Mouse (Mus musculus) left cerebral cortex, adult 18-20 months (tissue): ENCODE measurements around the gene Plekha1. TPM values are rescaled to one million over a fixed set of nuclear protein-coding genes. Genes with fewer than 3 reads are reported as not detected.

Experiments
- DNase-seq, 2 experiments: peaks; one replicate each; pipeline ENCODE4 v3.0.0; 2021 to 2022; ENCODE audit warnings: low spot score in 2 of 2, mixed read lengths in 1 of 2
- microRNA-seq, 2 experiments: library from miRNA; unstranded; fragments of <30 nt; microRNA quantifications; one replicate each; pipeline ENCODE4 v1.2.0; 2021
- total RNA-seq, 2 experiments: library from RNA; stranded (reverse); gene quantifications; 2 replicates each; pipeline ENCODE4 v1.2.3; 2021

Gene Plekha1
- total RNA-seq, 2 experiments from 2014 or later: 85.4 to 92.8 TPM

DNA sequence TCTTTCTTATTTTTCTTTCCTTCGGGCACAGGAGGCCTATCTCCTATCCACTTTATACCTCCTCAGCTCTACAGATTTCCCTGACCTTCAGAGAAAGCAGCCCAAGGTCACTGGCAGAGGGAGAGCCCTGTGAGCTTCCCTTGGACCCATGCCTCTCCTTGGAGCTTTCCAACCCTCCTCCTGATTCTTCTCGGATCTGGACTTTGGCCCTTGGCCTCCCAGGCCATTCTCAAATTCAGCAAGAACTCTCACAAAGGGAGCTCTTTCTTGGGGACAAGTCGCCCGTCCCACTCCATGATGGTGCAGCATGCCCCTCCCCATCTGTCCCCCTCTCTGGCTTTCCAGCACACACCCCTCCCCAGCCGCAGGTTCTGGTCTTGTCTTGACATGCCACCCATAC lies 85.4 kb downstream of the Plekha1 start:
- no peak for DNase-seq

DNA sequence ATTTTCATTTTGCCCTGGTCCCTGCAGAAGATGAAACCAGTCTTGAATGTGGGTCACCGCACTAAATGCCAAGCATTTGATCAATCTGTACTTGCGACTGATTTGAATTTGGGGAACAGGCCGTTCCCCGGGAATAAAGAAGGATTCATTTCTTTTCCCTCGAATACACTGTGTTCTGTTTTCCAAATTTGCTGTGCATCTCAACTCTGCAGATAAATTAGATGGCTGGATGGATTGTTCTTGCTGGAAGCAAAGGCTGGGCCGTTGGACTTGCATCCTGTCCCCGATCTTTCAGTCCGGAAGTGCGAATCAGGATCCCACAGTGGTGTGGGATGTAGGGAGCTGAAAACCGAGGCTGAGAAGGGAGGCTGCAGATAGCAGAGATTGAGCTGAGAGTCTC lies 87.8 kb downstream of the Plekha1 start:
- peak in 1 of 2 experiments; percentile 39 for DNase-seq

DNA sequence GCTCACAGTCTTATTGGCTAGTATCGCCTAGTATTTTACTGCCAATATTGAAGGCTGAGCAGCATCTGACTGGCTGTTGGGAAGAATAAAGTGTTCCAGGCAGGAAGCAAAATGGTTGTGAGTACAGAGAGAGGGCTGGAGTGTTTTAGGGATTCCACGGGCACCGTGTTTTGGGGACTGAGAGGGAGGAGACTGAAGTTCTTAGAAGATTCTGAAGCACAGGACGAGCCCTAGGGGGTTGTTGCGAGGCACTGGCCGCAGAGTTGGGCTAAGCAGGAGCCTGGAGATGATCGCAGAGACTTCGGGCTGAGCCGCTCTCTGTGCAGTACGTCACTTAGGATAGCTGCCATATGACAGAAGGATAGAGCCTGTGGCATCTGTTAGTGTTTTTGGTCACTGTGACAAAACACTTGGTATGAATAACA lies 88.6 kb downstream of the Plekha1 start:
- DNase-seq: no peak

DNA sequence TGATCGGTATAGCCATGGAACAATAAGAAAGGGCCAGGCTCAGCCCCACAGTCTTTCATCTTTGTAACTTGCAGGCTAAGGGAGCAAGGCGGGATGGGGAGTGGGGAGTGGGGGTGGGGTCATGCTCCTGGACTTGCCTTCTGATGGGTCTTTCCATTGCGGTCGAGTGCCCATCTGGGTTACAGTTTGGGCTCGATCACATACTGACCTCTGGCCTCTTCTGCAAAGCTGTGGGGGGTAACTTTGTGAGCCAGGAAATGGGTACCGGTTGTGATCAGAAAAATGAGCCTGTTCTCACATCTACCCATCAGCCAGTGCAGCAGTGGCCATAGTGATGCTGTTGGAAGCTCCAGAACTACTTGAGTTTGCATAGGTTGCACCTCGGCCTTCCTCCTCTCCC lies 93.0 kb downstream of the Plekha1 start:
- no peak for DNase-seq

DNA sequence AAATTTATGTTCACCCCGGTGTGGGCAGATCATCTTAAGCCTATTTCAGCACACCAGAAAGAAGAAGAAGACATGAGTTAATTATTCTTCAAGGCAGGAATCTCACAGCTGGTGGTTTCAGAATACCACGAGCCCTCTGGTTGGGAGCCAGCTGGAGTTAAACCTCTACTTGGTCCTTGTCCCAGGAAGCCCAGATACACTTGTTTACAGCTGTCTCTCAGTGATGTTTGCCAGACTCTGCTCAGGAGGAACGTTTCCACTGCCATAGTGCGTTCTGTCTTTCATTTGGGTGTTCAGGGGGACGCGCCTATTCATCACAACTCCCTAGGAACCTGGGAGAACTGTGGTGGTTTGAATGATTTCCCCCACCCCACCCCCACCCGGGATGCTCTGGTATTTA lies 94.3 kb downstream of the Plekha1 start:
- DNase-seq: peak in 1 of 2 experiments; percentile 31

DNA sequence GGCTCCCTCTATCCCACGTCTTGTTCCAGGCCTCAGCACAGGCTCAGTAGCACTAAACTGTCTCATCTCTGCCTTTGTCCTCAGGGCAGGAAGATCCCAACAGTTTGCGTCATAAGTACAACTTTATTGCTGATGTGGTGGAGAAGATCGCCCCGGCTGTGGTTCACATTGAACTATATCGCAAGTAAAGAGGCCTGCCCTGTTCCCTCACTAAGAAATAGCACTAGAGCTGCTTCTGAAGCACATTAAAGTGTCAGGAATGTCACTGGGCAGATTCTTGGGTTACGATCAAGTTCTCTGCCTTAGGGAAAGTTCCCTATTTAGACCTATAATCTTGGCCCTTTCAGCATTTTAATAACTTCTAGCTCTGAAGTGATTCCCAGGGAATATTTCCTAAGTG lies 95.9 kb downstream of the Plekha1 start:
- DNase-seq: no peak

Small RNAs within 50 kb of the gene (microRNA-seq; reads per million reads assigned to microRNA genes)
- 0.25 to 1.3 reads per million in 2 experiments for gene Mir7061

Other genes starting within 250 kb of the Plekha1 start
- gene Btbd16, start 91.7 kb upstream of the Plekha1 start, total RNA-seq: under 1 TPM; 0.12 to 0.30 TPM
- gene Htra1, start 70.4 kb downstream of the Plekha1 start, total RNA-seq: 100 to 1,000 TPM; 179 to 186 TPM
- gene Dmbt1, start 166.3 kb downstream of the Plekha1 start, total RNA-seq: not detected